In the genomic region with DNA sequence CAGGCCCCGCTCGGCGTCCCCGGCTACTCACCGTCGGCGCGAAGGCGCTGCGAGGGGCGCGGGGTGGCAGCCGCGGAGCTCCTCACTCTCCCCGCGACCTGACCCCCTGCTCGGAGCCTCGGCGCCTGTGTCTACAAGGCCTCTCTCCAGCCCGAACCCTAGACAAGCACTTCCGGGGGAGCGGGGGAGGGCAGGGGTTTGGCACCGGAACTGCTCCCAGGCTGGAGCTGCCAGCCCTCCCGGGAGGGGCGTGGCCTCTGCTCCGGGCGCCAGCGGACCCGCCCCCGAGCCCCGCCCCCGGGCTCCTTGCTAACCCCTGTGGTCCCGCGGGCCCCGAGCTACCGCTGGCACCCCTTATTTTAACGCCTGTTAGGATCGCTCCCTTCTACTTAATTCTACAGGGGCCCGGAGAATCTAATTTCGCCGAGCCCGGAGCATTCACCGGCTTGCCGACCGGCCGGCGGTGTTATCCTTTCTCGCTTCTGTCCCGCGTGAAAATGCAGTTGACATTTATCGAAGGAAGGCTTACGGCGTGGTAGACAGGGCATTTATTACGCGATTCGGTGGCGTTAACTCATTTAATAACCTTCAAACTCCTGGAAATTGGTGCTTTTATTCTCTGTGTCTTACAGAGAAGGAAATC, we compare ENCODE assay signal across 8 mouse cellular contexts. TPM values are rescaled to one million over a fixed set of nuclear protein-coding genes. Genes with fewer than 3 reads are reported as not detected.
DNase-seq lines count a peak whose midpoint lies in the region; ATAC-seq and TF ChIP-seq lines count a peak whose summit lies in the region.

A gene (minus strand): TSS at position 174 of the 643 bp plus-strand sequence.

- no peak for DNase-seq in Patski (ENCODE audit: low read depth, low spot score)
- DNase-seq in cerebellum, postnatal 14 days: peak; percentile 96 to 97
- peak; percentile 77 to 86 for DNase-seq in frontal cortex, postnatal 25 days (ENCODE audit: low spot score in 2 of 2)
- DNase-seq in hindbrain, embryonic 14.5 days (ENCODE audit: low spot score): peak; percentile 93
- peak; percentile 94 to 95 for DNase-seq in layer of hippocampus, postnatal 36 days
- DNase-seq in lung, postnatal 36 days: peak; percentile 97
- peak; percentile 97 for DNase-seq in retina, postnatal 1 day
- peak; percentile 95 to 96 for DNase-seq in urinary bladder, adult 18-20 months (ENCODE audit: low spot score in 2 of 2)

- peaks cover 27% of the 10 kb centered on the region for H3K4me1 ChIP-seq in hindbrain, embryonic 14.5 days (replicated peaks; ENCODE audit: control insufficient read depth, insufficient read depth, low read length)

- in situ Hi-C loops in Patski (cut with MboI; ENCODE audit: low pct_unique_long_range_greater_than_20kb): no loop called here

- peak within 1 kb of the TSS; percentile 77 for H3K4me2 ChIP-seq in hindbrain, embryonic 14.5 days (replicated peaks)

- CTCF ChIA-PET in Patski (lab: Charles Lee): no interaction called here

- no peaks in the 10 kb centered on the region for H3K9me3 ChIP-seq in hindbrain, embryonic 14.5 days (ENCODE audit: control insufficient read depth, low read length)

- no peak for TF ChIP-seq CTCF in Patski (IDR thresholded peaks at IDR 0.05)

- H3K27me3 ChIP-seq in Patski: no peaks in the 10 kb centered on the region
- peaks cover 10% of the 10 kb centered on the region; the same call in 1 of the 2 replicates for H3K27me3 ChIP-seq in hindbrain, embryonic 14.5 days (ENCODE audit: control insufficient read depth, insufficient read depth, low read length)

- H3K9ac ChIP-seq in hindbrain, embryonic 14.5 days: peak within 1 kb of the TSS; percentile 96

- H3K4me3 ChIP-seq in hindbrain, embryonic 14.5 days (replicated peaks; ENCODE audit: low read length): peak within 1 kb of the TSS; percentile 98

- POLR2A ChIA-PET in Patski (lab: Charles Lee): no interaction called here

- H3K27ac ChIP-seq in hindbrain, embryonic 14.5 days: peak within 1 kb of the TSS; percentile 82

- no peaks in the 10 kb centered on the region for H3K36me3 ChIP-seq in hindbrain, embryonic 14.5 days (replicated peaks; ENCODE audit: control insufficient read depth, insufficient read depth)

- under 1% methylated on average over 57 of the region's 57 CpGs for WGBS in hindbrain, embryonic 14.5 days

- ATAC-seq in Patski: peak; percentile 84
- ATAC-seq in hindbrain, embryonic 14.5 days (ENCODE audit: low FRiP score): peak; percentile 97

RNA-seq across cellular contexts. Expression of the gene that starts here (rescaled TPM):
- polyA plus RNA-seq in Patski (2021): 16.4 TPM
- polyA plus RNA-seq in hindbrain, embryonic 14.5 days (2014; fragmentation: Nextera tagmentation; extraction: Ambion mirVana): 27.0 and 32.2 TPM in 2 replicates
- total RNA-seq in layer of hippocampus, postnatal 36 days (2021): 10 to 100 TPM; 35.5 to 37.6 TPM
